Comparison of ENCODE assay signal across 10 mouse cellular contexts in genomic region chr19:16625610-16626395, GRCm38 (mm10).
DNase-seq lines count a peak whose midpoint lies in the region; ATAC-seq and TF ChIP-seq lines count a peak whose summit lies in the region.
"Had no signal": no experiment of that assay in that cellular context is flagged by ENCODE, and none has a peak within 500 bp of the region (broad histone marks: within the 10 kb centered on the region; RNA-seq: fewer than 3 reads in every experiment).

No protein-coding gene starts in this region.

- WGBS in hindbrain, embryonic 12.5 days, result 25% methylated on average over 14 of the region's 14 CpGs
- WGBS in hindbrain, postnatal 0 days, result 33% methylated on average over 14 of the region's 14 CpGs

- no peaks in the 10 kb centered on the region for H3K36me3 ChIP-seq in hindbrain, embryonic 12.5 days
- no peaks in the 10 kb centered on the region for H3K36me3 ChIP-seq in hindbrain, postnatal 0 days (ENCODE audit: insufficient read depth, low read length)
- H3K36me3 ChIP-seq: embryonic facial prominence, embryonic 12.5 days had no signal

- no peak overlapping the region for H3K4me3 ChIP-seq in hindbrain, embryonic 12.5 days
- no peak overlapping the region for H3K4me3 ChIP-seq in hindbrain, postnatal 0 days (ENCODE audit: low read length)
- H3K4me3 ChIP-seq: embryonic facial prominence, embryonic 12.5 days had no signal

- no peaks in the 10 kb centered on the region for H3K9me3 ChIP-seq in hindbrain, embryonic 12.5 days (replicated peaks)
- no peaks in the 10 kb centered on the region for H3K9me3 ChIP-seq in hindbrain, postnatal 0 days (ENCODE audit: low read length)
- H3K9me3 ChIP-seq: embryonic facial prominence, embryonic 12.5 days had no signal

- no peaks in the 10 kb centered on the region for H3K27me3 ChIP-seq in hindbrain, embryonic 12.5 days
- H3K27me3 ChIP-seq in hindbrain, postnatal 0 days (ENCODE audit: insufficient read depth, low read length), result no peaks in the 10 kb centered on the region
- H3K27me3 ChIP-seq: embryonic facial prominence, embryonic 12.5 days had no signal

- 0 out of 2 replicates have a peak, but pooled peaks have one; percentile 16 for ATAC-seq in hindbrain, embryonic 12.5 days (ENCODE audit: low FRiP score)
- no peak for ATAC-seq in hindbrain, postnatal 0 days
- peak; percentile 68 for ATAC-seq in erythroblast, adult 5-6 weeks (replicated peaks; ENCODE audit: low FRiP score, poor library complexity, severe bottlenecking)
- peak; percentile 87 for ATAC-seq in megakaryocyte progenitor cell, adult 5-6 weeks (replicated peaks; ENCODE audit: poor library complexity)
- ATAC-seq: hindbrain, embryonic 16.5 days had no signal

- no peak overlapping the region for H3K27ac ChIP-seq in hindbrain, embryonic 12.5 days
- H3K27ac ChIP-seq in hindbrain, postnatal 0 days, result no peak overlapping the region
- H3K27ac ChIP-seq: embryonic facial prominence, embryonic 12.5 days had no signal

- no peak overlapping the region for H3K4me2 ChIP-seq in hindbrain, embryonic 12.5 days (replicated peaks)
- H3K4me2 ChIP-seq in hindbrain, postnatal 0 days (ENCODE audit: low read depth, low read length), result no peak overlapping the region
- H3K4me2 ChIP-seq: embryonic facial prominence, embryonic 12.5 days had no signal

- TF ChIP-seq CTCF in hindbrain, postnatal 0 days (IDR thresholded peaks at IDR 0.05; ENCODE audit: low read depth), result no peak

- DNase-seq in hindbrain, postnatal 0 days (ENCODE audit: low spot score), result no peak
- DNase-seq in MEL-GATA-1-ER (ENCODE audit: extremely low read depth, low read depth), result peak; percentile 77
- no peak for DNase-seq in urinary bladder, postnatal 4 days (ENCODE audit: low spot score in 2 of 2)
- DNase-seq in B cell, adult 2 months, result no peak
- DNase-seq in cerebellum, adult 9-10 months, result no peak

- 0 out of 2 replicates have a peak, but pooled peaks cover 3% of the 10 kb centered on the region for H3K4me1 ChIP-seq in hindbrain, embryonic 12.5 days
- no peaks in the 10 kb centered on the region for H3K4me1 ChIP-seq in hindbrain, postnatal 0 days (ENCODE audit: insufficient read depth, low read length)
- H3K4me1 ChIP-seq: embryonic facial prominence, embryonic 12.5 days had no signal

- no peak overlapping the region for H3K9ac ChIP-seq in hindbrain, embryonic 12.5 days
- no peak overlapping the region for H3K9ac ChIP-seq in hindbrain, postnatal 0 days (replicated peaks; ENCODE audit: low read length)
- H3K9ac ChIP-seq: embryonic facial prominence, embryonic 12.5 days had no signal
